Mouse (Mus musculus): ENCODE measurements around the gene 4930558K02Rik. TPM values are rescaled to one million over a fixed set of nuclear protein-coding genes. Genes with fewer than 3 reads are reported as not detected.

Gene 4930558K02Rik
- polyA plus RNA-seq, 1 experiment: not detected

- Histone ChIP-seq H3K27me3 (ENCODE audit: control insufficient read depth, insufficient read depth, low read length) (no peaks in the 10 kb centered on the region), H3K4me3 (replicated peaks; ENCODE audit: insufficient read depth, low read depth, low read length) (no peak overlapping the region), H3K4me1 (ENCODE audit: control insufficient read depth, insufficient read depth, low read length) (no peaks in the 10 kb centered on the region), H3K27ac (ENCODE audit: insufficient read depth, low read length) (no peak overlapping the region)
- DNase-seq: no peak
- TF ChIP-seq CTCF (IDR thresholded peaks at IDR 0.05; ENCODE audit: borderline replicate concordance, insufficient read depth, low read depth, low read length): no peak
- TF ChIP-seq POLR2A (IDR thresholded peaks at IDR 0.05; ENCODE audit: borderline replicate concordance, insufficient read depth, low read length): no peak
- 73% methylated on average over 10 of the region's 10 CpGs for WGBS
Observed at GRCm38 (mm10) chr1:161990684-161991578, 11.5 kb upstream of the 4930558K02Rik start.

GRCm38 (mm10) chr1:161983979-161984566 is 4.6 kb upstream of the 4930558K02Rik start:
- no peak overlapping the region for H3K4me3 ChIP-seq (replicated peaks; ENCODE audit: insufficient read depth, low read depth, low read length)
- H3K27me3 ChIP-seq (ENCODE audit: control insufficient read depth, insufficient read depth, low read length): no peaks in the 10 kb centered on the region
- DNase-seq: no peak
- 20% methylated on average over 4 of the region's 4 CpGs for WGBS
- H3K4me1 ChIP-seq (ENCODE audit: control insufficient read depth, insufficient read depth, low read length): peaks cover 4% of the 10 kb centered on the region; the same call in 1 of the 2 replicates
- TF ChIP-seq CTCF (IDR thresholded peaks at IDR 0.05; ENCODE audit: borderline replicate concordance, insufficient read depth, low read depth, low read length) (no peak), POLR2A (IDR thresholded peaks at IDR 0.05; ENCODE audit: borderline replicate concordance, insufficient read depth, low read length) (no peak)
- no peak overlapping the region for H3K27ac ChIP-seq (ENCODE audit: insufficient read depth, low read length)

GRCm38 (mm10) chr1:161983451-161983850 is 4.0 kb upstream of the 4930558K02Rik start:
- 20% methylated on average over 6 of the region's 6 CpGs for WGBS
- no peaks in the 10 kb centered on the region for H3K27me3 ChIP-seq (ENCODE audit: control insufficient read depth, insufficient read depth, low read length)
- peak in 1 of 2 experiments; percentile 29 for DNase-seq
- H3K27ac ChIP-seq (ENCODE audit: insufficient read depth, low read length): no peak overlapping the region
- peaks cover 4% of the 10 kb centered on the region; the same call in 1 of the 2 replicates for H3K4me1 ChIP-seq (ENCODE audit: control insufficient read depth, insufficient read depth, low read length)
- TF ChIP-seq CTCF (IDR thresholded peaks at IDR 0.05; ENCODE audit: borderline replicate concordance, insufficient read depth, low read depth, low read length): no peak
- TF ChIP-seq POLR2A (IDR thresholded peaks at IDR 0.05; ENCODE audit: borderline replicate concordance, insufficient read depth, low read length): no peak
- H3K4me3 ChIP-seq (replicated peaks; ENCODE audit: insufficient read depth, low read depth, low read length): no peak overlapping the region

GRCm38 (mm10) chr1:161980626-161981298 is 1.3 kb upstream of the 4930558K02Rik start:
- no peak overlapping the region for H3K4me3 ChIP-seq (replicated peaks; ENCODE audit: insufficient read depth, low read depth, low read length)
- H3K27me3 ChIP-seq (ENCODE audit: control insufficient read depth, insufficient read depth, low read length): no peaks in the 10 kb centered on the region
- no peak overlapping the region for H3K27ac ChIP-seq (ENCODE audit: insufficient read depth, low read length)
- TF ChIP-seq CTCF (IDR thresholded peaks at IDR 0.05; ENCODE audit: borderline replicate concordance, insufficient read depth, low read depth, low read length): no peak
- TF ChIP-seq POLR2A (IDR thresholded peaks at IDR 0.05; ENCODE audit: borderline replicate concordance, insufficient read depth, low read length): no peak
- no peak for DNase-seq
- peaks cover 4% of the 10 kb centered on the region; the same call in 1 of the 2 replicates for H3K4me1 ChIP-seq (ENCODE audit: control insufficient read depth, insufficient read depth, low read length)
- 78% methylated on average over 9 of the region's 9 CpGs for WGBS

GRCm38 (mm10) chr1:161980046-161980445 is 610 bp upstream of the 4930558K02Rik start:
- TF ChIP-seq CTCF (IDR thresholded peaks at IDR 0.05; ENCODE audit: borderline replicate concordance, insufficient read depth, low read depth, low read length) (no peak), POLR2A (IDR thresholded peaks at IDR 0.05; ENCODE audit: borderline replicate concordance, insufficient read depth, low read length) (no peak)
- no peaks in the 10 kb centered on the region for H3K27me3 ChIP-seq (ENCODE audit: control insufficient read depth, insufficient read depth, low read length)
- no peak for DNase-seq
- H3K4me3 ChIP-seq (replicated peaks; ENCODE audit: insufficient read depth, low read depth, low read length): no peak overlapping the region
- no peak overlapping the region for H3K27ac ChIP-seq (ENCODE audit: insufficient read depth, low read length)
- 80% methylated on average over 2 of the region's 2 CpGs for WGBS
- H3K4me1 ChIP-seq (ENCODE audit: control insufficient read depth, insufficient read depth, low read length): peaks cover 4% of the 10 kb centered on the region; the same call in 1 of the 2 replicates

GRCm38 (mm10) chr1:161978173-161978700 is 1.2 kb downstream of the 4930558K02Rik start:
- Histone ChIP-seq H3K4me1 (ENCODE audit: control insufficient read depth, insufficient read depth, low read length) (no peaks in the 10 kb centered on the region), H3K4me3 (replicated peaks; ENCODE audit: insufficient read depth, low read depth, low read length) (no peak overlapping the region), H3K27ac (ENCODE audit: insufficient read depth, low read length) (no peak overlapping the region), H3K27me3 (ENCODE audit: control insufficient read depth, insufficient read depth, low read length) (no peaks in the 10 kb centered on the region)
- 88% methylated on average over 5 of the region's 5 CpGs for WGBS
- TF ChIP-seq CTCF (IDR thresholded peaks at IDR 0.05; ENCODE audit: borderline replicate concordance, insufficient read depth, low read depth, low read length) (no peak), POLR2A (IDR thresholded peaks at IDR 0.05; ENCODE audit: borderline replicate concordance, insufficient read depth, low read length) (no peak)
- DNase-seq: no peak

- no peaks in the 10 kb centered on the region for H3K27me3 ChIP-seq (ENCODE audit: control insufficient read depth, insufficient read depth, low read length)
- H3K4me3 ChIP-seq (replicated peaks; ENCODE audit: insufficient read depth, low read depth, low read length): no peak overlapping the region
- no peak overlapping the region for H3K27ac ChIP-seq (ENCODE audit: insufficient read depth, low read length)
- TF ChIP-seq CTCF (IDR thresholded peaks at IDR 0.05; ENCODE audit: borderline replicate concordance, insufficient read depth, low read depth, low read length) (no peak), POLR2A (IDR thresholded peaks at IDR 0.05; ENCODE audit: borderline replicate concordance, insufficient read depth, low read length) (no peak)
- DNase-seq: no peak
- no peaks in the 10 kb centered on the region for H3K4me1 ChIP-seq (ENCODE audit: control insufficient read depth, insufficient read depth, low read length)
- 69% methylated on average over 4 of the region's 4 CpGs for WGBS
Observed at GRCm38 (mm10) chr1:161977331-161977730, 2.1 kb downstream of the 4930558K02Rik start.
